Mouse (Mus musculus) megakaryocyte, embryonic 14.5 days (primary cell): ENCODE measurements around the gene Usp43. TPM values are rescaled to one million over a fixed set of nuclear protein-coding genes. Genes with fewer than 3 reads are reported as not detected.
A peak's percentile ranks its signal among the peaks of the same experiment; 100 is the strongest.

Experiments used
- H3K27me3 ChIP-seq: replicated peaks from 2 replicates; pipeline ENCODE3; 2012; ENCODE audit warnings: inconsistent platforms
- H3K36me3 ChIP-seq: replicated peaks from 2 replicates; pipeline ENCODE3; 2012; ENCODE audit warnings: low read length, inconsistent platforms, mixed read lengths
- H3K4me1 ChIP-seq: 2 replicates; pipeline ENCODE4 v1.6.1; 2012; ENCODE audit warnings: inconsistent platforms
- H3K4me3 ChIP-seq: replicated peaks from 2 replicates; pipeline ENCODE3; 2012; ENCODE audit warnings: moderate library complexity, mild to moderate bottlenecking, inconsistent platforms
- H3K9me3 ChIP-seq: 2 replicates; pipeline ENCODE4 v1.6.1; 2012; ENCODE audit warnings: inconsistent platforms
- FLI1 ChIP-seq: IDR thresholded peaks from 2 replicates; pipeline ENCODE4 v1.6.1; 2012; ENCODE audit warnings: low read length, inconsistent platforms, mixed read lengths
- GATA1 ChIP-seq: IDR thresholded peaks from 3 replicates; pipeline ENCODE4 v1.6.1; 2012; ENCODE audit warnings: mixed read lengths, low read length, inconsistent platforms, borderline replicate concordance
- polyA plus RNA-seq: library from polyadenylated mRNA; stranded (reverse); fragments of >175 nt; gene quantifications from 2 replicates; pipeline ENCODE4 v1.2.3, GENCODE M21; 2012; ENCODE audit warnings: low replicate concordance; ENCODE audit not compliant: insufficient read depth

Usp43 gene
- polyA plus RNA-seq, 1 experiment: 0.19 TPM

GRCm38 (mm10) chr11:67932156-67932555, 10.2 kb upstream of the Usp43 start:
- Histone ChIP-seq H3K4me1 (no peaks in the 10 kb centered on the region), H3K4me3 (no peak overlapping the region), H3K27me3 (peaks cover 20% of the 10 kb centered on the region), H3K9me3 (peaks cover 12% of the 10 kb centered on the region), H3K36me3 (no peaks in the 10 kb centered on the region)
- no peak for TF ChIP-seq FLI1
- TF ChIP-seq GATA1: no peak

GRCm38 (mm10) chr11:67926348-67927055, 4.5 kb upstream of the Usp43 start:
- TF ChIP-seq FLI1 (no peak), GATA1 (no peak)
- H3K36me3 ChIP-seq: no peaks in the 10 kb centered on the region
- peaks cover 25% of the 10 kb centered on the region for H3K27me3 ChIP-seq
- peaks cover 14% of the 10 kb centered on the region for H3K4me1 ChIP-seq
- H3K9me3 ChIP-seq: peaks cover 4% of the 10 kb centered on the region
- H3K4me3 ChIP-seq: no peak overlapping the region

DNA sequence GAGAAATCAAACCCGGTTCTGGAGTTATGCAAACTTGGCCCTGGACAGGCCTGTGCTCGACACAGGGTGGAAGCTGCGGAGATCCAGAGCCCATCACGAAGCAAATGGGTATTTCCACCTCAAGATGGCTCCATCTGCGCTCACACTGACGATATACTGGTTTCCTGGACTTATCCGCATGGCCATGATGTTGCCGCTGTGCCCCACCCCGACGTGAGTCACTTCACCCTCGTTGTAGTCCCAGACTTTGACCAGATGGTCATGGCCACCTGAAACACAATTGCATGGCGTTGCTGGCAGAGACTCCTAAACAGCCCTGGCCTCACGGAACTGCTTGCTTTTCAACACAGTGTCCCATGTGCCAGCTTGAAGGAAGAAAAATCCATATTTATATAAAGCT, 3.0 kb upstream of the Usp43 start:
- TF ChIP-seq FLI1: no peak
- Histone ChIP-seq H3K27me3 (peaks cover 40% of the 10 kb centered on the region), H3K9me3 (no peaks in the 10 kb centered on the region), H3K4me3 (no peak overlapping the region), H3K36me3 (no peaks in the 10 kb centered on the region), H3K4me1 (peaks cover 29% of the 10 kb centered on the region)

DNA sequence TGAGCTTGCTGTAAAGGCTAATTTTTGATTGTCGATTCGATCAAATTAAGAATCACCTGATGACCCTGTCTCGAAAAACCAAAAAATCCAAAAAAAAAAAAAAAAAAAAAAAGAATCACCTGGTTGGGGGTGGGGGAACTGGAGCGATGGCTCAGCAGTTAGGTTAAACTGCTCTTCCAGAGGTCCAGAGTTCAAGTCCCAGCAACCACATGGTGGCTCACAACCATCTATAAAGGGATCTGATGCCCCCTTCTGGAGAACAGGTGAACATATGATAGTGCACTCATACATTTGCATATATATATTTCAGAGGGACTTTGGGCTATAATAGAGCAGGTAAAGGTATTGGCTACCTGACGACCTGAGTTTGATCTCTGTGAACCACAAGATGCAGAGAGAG, 1.8 kb upstream of the Usp43 start:
- Histone ChIP-seq H3K4me1 (peaks cover 34% of the 10 kb centered on the region), H3K36me3 (no peaks in the 10 kb centered on the region), H3K27me3 (peaks cover 44% of the 10 kb centered on the region), H3K4me3 (no peak overlapping the region), H3K9me3 (no peaks in the 10 kb centered on the region)
- TF ChIP-seq FLI1 (no peak), GATA1 (no peak)

GRCm38 (mm10) chr11:67922755-67923125, 787 bp upstream of the Usp43 start:
- H3K36me3 ChIP-seq: no peaks in the 10 kb centered on the region
- H3K4me3 ChIP-seq: peak overlapping the region; percentile 92
- peaks cover 50% of the 10 kb centered on the region for H3K27me3 ChIP-seq
- H3K4me1 ChIP-seq: peaks cover 34% of the 10 kb centered on the region
- no peak for TF ChIP-seq GATA1
- H3K9me3 ChIP-seq: peaks cover 3% of the 10 kb centered on the region; the same call in 1 of the 2 replicates

DNA sequence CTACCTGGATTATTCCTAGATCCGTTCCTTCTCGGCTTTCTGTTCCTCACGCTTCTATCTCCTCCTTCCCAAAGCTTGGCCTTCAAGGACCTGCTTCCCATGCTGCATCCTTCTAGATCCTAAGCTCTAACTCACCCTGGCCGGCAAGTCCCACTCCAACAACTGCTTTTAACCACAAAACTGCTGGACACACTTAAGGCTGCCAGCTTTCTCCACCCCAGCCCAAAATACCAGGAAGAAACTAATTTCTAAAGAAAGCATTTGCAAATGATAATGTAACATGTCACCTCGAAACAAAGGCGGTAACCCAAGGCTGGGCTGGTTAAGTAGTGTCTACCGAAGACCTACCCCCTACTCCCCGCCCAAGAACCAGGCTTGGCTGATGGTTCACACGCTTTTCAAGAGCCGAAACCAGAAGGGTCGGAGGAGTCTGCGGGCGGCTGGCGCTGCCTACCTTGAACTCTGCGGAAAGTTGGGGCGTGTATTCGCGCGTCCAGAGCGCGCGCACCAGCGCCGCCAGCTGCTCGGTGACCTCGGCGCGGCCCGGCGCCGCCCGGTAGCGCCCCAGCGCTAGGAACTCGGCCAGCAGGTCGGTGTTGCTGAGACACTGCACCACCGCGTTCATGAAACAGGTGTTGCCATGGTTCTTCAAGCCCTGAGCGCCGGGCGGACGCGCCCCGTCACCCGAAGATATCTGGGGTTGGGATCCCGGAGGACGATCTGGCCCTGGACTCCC, 694 bp downstream of the Usp43 start:
- Histone ChIP-seq H3K27me3 (peaks cover 52% of the 10 kb centered on the region), H3K4me3 (peak overlapping the region; percentile 92), H3K4me1 (peaks cover 34% of the 10 kb centered on the region), H3K36me3 (no peaks in the 10 kb centered on the region), H3K9me3 (peaks cover 3% of the 10 kb centered on the region; the same call in 1 of the 2 replicates)
- TF ChIP-seq GATA1: no peak
- TF ChIP-seq FLI1: no peak

DNA sequence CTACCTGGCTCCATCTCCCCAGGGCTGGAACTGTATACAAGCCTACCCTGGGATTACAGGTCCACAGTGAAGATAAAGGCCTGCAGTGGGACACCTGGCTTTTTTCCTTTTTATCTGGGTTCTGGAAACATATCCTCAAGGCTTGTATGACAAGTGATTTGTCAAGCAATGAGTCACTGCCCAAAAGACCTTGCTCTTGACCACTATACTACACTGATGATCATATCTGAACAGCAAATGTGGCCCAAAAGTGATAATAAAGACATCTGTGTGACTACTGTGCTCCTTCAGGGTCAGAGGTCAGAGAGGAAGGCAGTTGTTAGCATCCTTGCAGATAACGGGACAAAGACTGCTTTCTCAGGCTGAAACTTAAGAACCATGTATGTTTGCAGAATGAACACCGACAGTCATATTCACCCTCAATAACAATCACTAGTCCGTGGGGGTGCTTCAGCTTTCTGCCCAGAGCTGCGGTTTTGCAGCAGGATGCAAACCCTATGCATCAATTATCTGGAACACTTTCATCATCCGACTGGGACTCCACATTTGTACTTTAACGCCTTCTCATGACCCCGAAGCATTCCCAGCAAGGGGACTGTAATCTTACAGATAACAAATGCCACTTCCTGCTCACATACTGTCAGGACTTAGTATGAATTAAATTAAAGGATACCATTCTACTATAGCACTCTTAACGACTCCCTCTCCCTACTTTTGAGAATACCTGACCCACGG, 1.6 kb downstream of the Usp43 start:
- H3K27me3 ChIP-seq: peaks cover 54% of the 10 kb centered on the region
- peaks cover 34% of the 10 kb centered on the region for H3K4me1 ChIP-seq

DNA sequence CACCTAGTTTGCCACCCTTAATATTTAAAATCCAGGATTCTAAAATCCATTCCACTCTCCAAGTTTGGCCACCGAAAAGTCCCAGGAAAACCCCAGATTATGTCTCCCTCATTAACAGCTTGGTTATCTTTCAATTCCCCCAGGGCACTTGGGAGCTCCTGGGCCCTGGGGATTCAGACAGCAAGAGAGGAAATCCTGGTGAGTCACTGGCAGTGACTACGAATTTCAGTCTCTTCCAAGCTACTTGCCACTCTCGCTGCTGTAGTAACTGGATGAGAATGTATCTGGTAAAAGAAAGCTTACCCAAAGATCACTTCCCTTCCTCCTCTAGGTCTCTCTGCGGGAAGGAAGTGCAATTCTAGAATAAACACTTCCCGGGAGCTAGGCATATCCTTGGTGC, 2.4 kb downstream of the Usp43 start:
- Histone ChIP-seq H3K4me1 (peaks cover 34% of the 10 kb centered on the region), H3K9me3 (peaks cover 3% of the 10 kb centered on the region; the same call in 1 of the 2 replicates), H3K36me3 (no peaks in the 10 kb centered on the region), H3K27me3 (peaks cover 59% of the 10 kb centered on the region), H3K4me3 (no peak overlapping the region)
- TF ChIP-seq GATA1 (no peak), FLI1 (no peak)

More for the DNA sequence above, 1.6 kb downstream of the Usp43 start:
- Histone ChIP-seq H3K4me3 (no peak overlapping the region), H3K9me3 (peaks cover 3% of the 10 kb centered on the region; the same call in 1 of the 2 replicates), H3K36me3 (no peaks in the 10 kb centered on the region)
- TF ChIP-seq GATA1 (no peak), FLI1 (no peak)

DNA sequence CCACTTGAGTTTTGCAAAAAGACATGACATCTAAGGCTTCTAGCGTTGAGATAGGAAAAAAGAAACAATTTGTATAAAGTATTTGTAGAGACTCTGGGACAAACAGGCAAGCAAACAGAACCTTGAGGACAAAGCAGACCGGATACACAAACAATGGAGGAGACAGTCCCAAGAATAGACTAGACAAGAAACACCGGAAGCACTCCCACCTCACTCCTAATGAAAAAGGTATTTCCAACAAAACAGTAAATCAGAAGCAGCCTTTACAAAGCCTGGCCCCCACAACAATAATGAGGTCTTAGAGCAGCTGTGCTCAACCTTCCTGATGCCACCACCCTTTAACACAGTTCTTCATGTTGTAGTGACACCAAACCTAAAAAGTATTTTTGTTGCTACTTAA, 4.8 kb downstream of the Usp43 start:
- Histone ChIP-seq H3K4me3 (no peak overlapping the region), H3K27me3 (peaks cover 62% of the 10 kb centered on the region), H3K9me3 (peaks cover 3% of the 10 kb centered on the region; the same call in 1 of the 2 replicates), H3K36me3 (no peaks in the 10 kb centered on the region), H3K4me1 (peaks cover 26% of the 10 kb centered on the region)
- TF ChIP-seq FLI1 (no peak), GATA1 (no peak)

GRCm38 (mm10) chr11:67911074-67911473, 10.9 kb downstream of the Usp43 start:
- no peak overlapping the region for H3K4me3 ChIP-seq
- no peak for TF ChIP-seq FLI1
- no peak for TF ChIP-seq GATA1
- no peaks in the 10 kb centered on the region for H3K4me1 ChIP-seq
- H3K27me3 ChIP-seq: peaks cover 48% of the 10 kb centered on the region
- H3K36me3 ChIP-seq: no peaks in the 10 kb centered on the region
- H3K9me3 ChIP-seq: no peaks in the 10 kb centered on the region
